Mouse (Mus musculus) inflammation-experienced regulatory T-cells, adult 16 weeks (primary cell): ENCODE measurements around the gene Terb1. TPM values are rescaled to one million over a fixed set of nuclear protein-coding genes. Genes with fewer than 3 reads are reported as not detected.

ENCODE experiments used
- polyA plus RNA-seq: library from polyadenylated mRNA; unstranded; fragments of 100-300 nt; shearing (Covaris generic); gene quantifications from one replicate; pipeline ENCODE4 v1.2.1, GENCODE M21; 2017

Gene Terb1
- 0.13 TPM for polyA plus RNA-seq

GRCm38 (mm10) chr8:104509061-104510006, at the start of gene Terb1:
TSS of gene Terb1 (minus strand) at chr8:104509910.

GRCm38 (mm10) chr8:104533971-104534778, 24.5 kb upstream of the Terb1 start, which contains the start of the genes Nae1 and Car7:
TSS of gene Nae1 (minus strand) at chr8:104534637.
TSS of gene Car7 (plus strand) at chr8:104534689.

GRCm38 (mm10) chr8:104442299-104443124, 67.2 kb downstream of the Terb1 start, which contains the start of gene Dync1li2:
TSS of gene Dync1li2 (minus strand) at chr8:104443047.

Other genes with a start within 250 kb of the Terb1 start
- gene Cmtm2a, start 216.7 kb downstream of the Terb1 start, polyA plus RNA-seq: not detected
- not detected for gene Gm45711, start 199.8 kb downstream of the Terb1 start, polyA plus RNA-seq
- gene Cmtm1, start 199.8 kb downstream of the Terb1 start, polyA plus RNA-seq: not detected
- not detected for gene Gm11020, start 188.3 kb downstream of the Terb1 start, polyA plus RNA-seq
- not detected for gene Cmtm2b, start 187.7 kb downstream of the Terb1 start, polyA plus RNA-seq
- gene Cmtm3, start 170.5 kb downstream of the Terb1 start, polyA plus RNA-seq: 35.3 TPM
- gene Cmtm4, start 114.1 kb downstream of the Terb1 start, polyA plus RNA-seq: 0.20 TPM
- 50.1 TPM for gene Dync1li2, start 66.9 kb downstream of the Terb1 start, polyA plus RNA-seq
- gene Nae1, start 24.7 kb upstream of the Terb1 start, polyA plus RNA-seq: 112 TPM
- gene Car7, start 24.8 kb upstream of the Terb1 start, polyA plus RNA-seq: 4.7 TPM
- gene Pdp2, start 81.5 kb upstream of the Terb1 start, polyA plus RNA-seq: 8.1 TPM
- not detected for gene Cdh16, start 114.5 kb upstream of the Terb1 start, polyA plus RNA-seq
- gene Rrad, start 121.4 kb upstream of the Terb1 start, polyA plus RNA-seq: 48.3 TPM
- 147 TPM for gene Ciao2b, start 132.1 kb upstream of the Terb1 start, polyA plus RNA-seq
- gene Ces2a, start 224.1 kb upstream of the Terb1 start, polyA plus RNA-seq: 0.30 TPM